Mouse (Mus musculus) liver, embryonic 14.5 days (tissue): ENCODE measurements around the gene Sh3bp1.

ENCODE experiments used
- CTCF ChIP-seq: IDR thresholded peaks from 2 replicates; pipeline ENCODE4 v1.5.1; 2016; ENCODE audit warnings: antibody characterized with exemption, low read depth, control low read depth
- EP300 ChIP-seq: IDR thresholded peaks from 2 replicates; pipeline ENCODE4 v1.6.1; 2016; ENCODE audit warnings: antibody characterized with exemption, low read depth

DNA sequence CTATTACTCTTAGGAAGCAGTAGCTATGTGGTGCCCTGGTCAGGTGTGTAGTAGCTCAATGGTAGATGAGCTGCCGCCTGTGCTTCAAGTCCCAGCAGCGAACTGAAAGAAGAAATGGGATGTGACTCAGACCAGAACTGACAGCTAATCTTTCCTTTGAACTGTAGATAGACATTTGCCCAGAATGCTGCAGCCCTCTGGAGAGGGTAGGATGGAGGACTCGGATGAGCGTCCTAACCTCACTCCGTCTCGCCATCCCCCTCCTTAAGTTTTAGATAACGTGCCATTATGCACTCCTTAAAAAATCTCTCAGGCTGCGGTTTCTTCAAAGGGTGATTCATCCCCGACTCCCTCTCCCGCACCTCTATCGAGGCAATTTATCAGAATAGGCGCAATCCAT, 20.3 kb downstream of the Sh3bp1 start:
- no peak for TF ChIP-seq CTCF
- no peak for TF ChIP-seq EP300
